Mouse (Mus musculus) CH12.LX (cell line): ENCODE measurements around the gene Angel1. TPM values are rescaled to one million over a fixed set of nuclear protein-coding genes. Genes with fewer than 3 reads are reported as not detected.

Experiments used
- DNase-seq: peaks from one replicate; pipeline ENCODE4 v3.0.0-alpha.2; 2013; ENCODE audit errors: extremely low read depth
- H3K27ac ChIP-seq: 2 replicates; pipeline ENCODE4 v1.5.1; 2012; ENCODE audit warnings: low read depth, mild to moderate bottlenecking, control low read depth, moderate library complexity; ENCODE audit not compliant: insufficient read depth
- H3K27me3 ChIP-seq: replicated peaks from 2 replicates; pipeline ENCODE3; 2012; ENCODE audit warnings: inconsistent platforms
- H3K36me3 ChIP-seq, 2 experiments: replicated peaks in 1 of 2; 2 replicates each; pipeline versions ENCODE3 to v1.6.1; 2012; ENCODE audit warnings: inconsistent platforms in 1 of 2, low read length in 1 of 2, mild to moderate bottlenecking in 1 of 2, mixed read lengths in 1 of 2, moderate library complexity in 1 of 2; ENCODE audit not compliant: control insufficient read depth in 1 of 2, insufficient read depth in 1 of 2
- H3K4me1 ChIP-seq, 2 experiments: 2 replicates each; pipeline ENCODE4 v1.6.1; 2012; ENCODE audit warnings: inconsistent platforms in 1 of 2, moderate library complexity in 1 of 2; ENCODE audit not compliant: insufficient read depth in 2 of 2, control insufficient read depth in 1 of 2
- H3K4me2 ChIP-seq: 2 replicates; pipeline ENCODE4 v1.6.1; 2012; ENCODE audit warnings: low read depth, mild to moderate bottlenecking, control low read depth; ENCODE audit not compliant: poor library complexity, insufficient read depth, severe bottlenecking
- H3K4me3 ChIP-seq, 3 experiments: fragments of 150-350 bp in 1 of 3; sonication (generic) in 1 of 3; replicated peaks in 1 of 3; 2 replicates each; pipeline versions ENCODE3 to v1.5.1; 2011 to 2012; ENCODE audit warnings: low read depth in 2 of 3, low read length in 2 of 3, mild to moderate bottlenecking in 2 of 3, moderate library complexity in 2 of 3, control low read depth in 1 of 3, improper control_type of control experiment in 1 of 3, inconsistent platforms in 1 of 3, mixed read lengths in 1 of 3; ENCODE audit not compliant: poor library complexity in 1 of 3
- H3K79me2 ChIP-seq: replicated peaks from 2 replicates; pipeline ENCODE4 v1.6.1; 2012; ENCODE audit warnings: mild to moderate bottlenecking, moderate library complexity; ENCODE audit not compliant: control insufficient read depth, poor library complexity, insufficient read depth, severe bottlenecking; ENCODE audit errors: extremely low read depth
- H3K9ac ChIP-seq: 2 replicates; pipeline ENCODE4 v1.6.1; 2012; ENCODE audit warnings: low read depth, mild to moderate bottlenecking, control low read depth, moderate library complexity; ENCODE audit not compliant: insufficient read depth
- H3K9me3 ChIP-seq: replicated peaks from 2 replicates; pipeline ENCODE3; 2012; ENCODE audit warnings: low read length, inconsistent platforms, mixed read lengths
- CHD2 ChIP-seq: IDR thresholded peaks from 2 replicates; pipeline ENCODE4 v1.6.1; 2011; ENCODE audit warnings: low read length, improper control_type of control experiment
- CTCF ChIP-seq, 2 experiments: IDR thresholded peaks in 1 of 2; conservative IDR thresholded peaks in 1 of 2; 2 replicates each; pipeline ENCODE4 v1.5.1; 2011 to 2012; ENCODE audit warnings: low read depth in 2 of 2, low read length in 2 of 2, improper control_type of control experiment in 1 of 2, inconsistent platforms in 1 of 2, mild to moderate bottlenecking in 1 of 2, moderate library complexity in 1 of 2
- ELF1 ChIP-seq: IDR thresholded peaks from 2 replicates; pipeline ENCODE4 v1.6.1; 2014; ENCODE audit warnings: low read depth, mild to moderate bottlenecking, inconsistent platforms, low read length, improper control_type of control experiment
- EP300 ChIP-seq: IDR thresholded peaks from 2 replicates; pipeline ENCODE4 v1.6.1; 2011; ENCODE audit warnings: low read length, improper control_type of control experiment
- ETS1 ChIP-seq: conservative IDR thresholded peaks from 2 replicates; pipeline ENCODE4 v1.6.1; 2012; ENCODE audit warnings: low read depth, mild to moderate bottlenecking, inconsistent platforms, low read length, improper control_type of control experiment, moderate library complexity
- GABPA ChIP-seq: IDR thresholded peaks from 2 replicates; pipeline ENCODE4 v1.6.1; 2012; ENCODE audit warnings: low read depth, low read length, improper control_type of control experiment, inconsistent platforms; ENCODE audit not compliant: insufficient replicate concordance
- HCFC1 ChIP-seq: IDR thresholded peaks from 2 replicates; pipeline ENCODE4 v1.6.1; 2012; ENCODE audit warnings: low read depth, mild to moderate bottlenecking, inconsistent platforms, low read length, improper control_type of control experiment
- IRF4 ChIP-seq: IDR thresholded peaks from 2 replicates; pipeline ENCODE4 v1.6.1; 2014; ENCODE audit warnings: low read depth, mild to moderate bottlenecking, inconsistent platforms, low read length, improper control_type of control experiment
- JUN ChIP-seq: IDR thresholded peaks from 2 replicates; pipeline ENCODE4 v1.6.1; 2011; ENCODE audit warnings: low read depth, mild to moderate bottlenecking, low read length, improper control_type of control experiment, moderate library complexity; ENCODE audit not compliant: insufficient read depth
- JUND ChIP-seq: conservative IDR thresholded peaks from 2 replicates; pipeline ENCODE4 v1.6.1; 2011; ENCODE audit warnings: low read depth, low read length, improper control_type of control experiment
- KAT2A ChIP-seq: IDR thresholded peaks from 2 replicates; pipeline ENCODE4 v1.6.1; 2012; ENCODE audit warnings: low read length, improper control_type of control experiment, inconsistent platforms; ENCODE audit not compliant: insufficient replicate concordance
- MAX ChIP-seq: IDR thresholded peaks from 2 replicates; pipeline ENCODE4 v1.6.1; 2011; ENCODE audit warnings: low read length, improper control_type of control experiment
- MAZ ChIP-seq: IDR thresholded peaks from 2 replicates; pipeline ENCODE4 v1.6.1; 2012; ENCODE audit warnings: low read depth, mild to moderate bottlenecking, inconsistent platforms, low read length, improper control_type of control experiment, moderate library complexity
- NELFE ChIP-seq: IDR thresholded peaks from 2 replicates; pipeline ENCODE4 v1.6.1; 2011; ENCODE audit warnings: low read depth, low read length, improper control_type of control experiment
- NRF1 ChIP-seq: IDR thresholded peaks from 2 replicates; pipeline ENCODE4 v1.6.1; 2014; ENCODE audit warnings: low read depth, mild to moderate bottlenecking, inconsistent platforms, low read length, improper control_type of control experiment, moderate library complexity
- PAX5 ChIP-seq: IDR thresholded peaks from 2 replicates; pipeline ENCODE4 v1.6.1; 2012; ENCODE audit warnings: low read length, inconsistent platforms, mixed read lengths
- RAD21 ChIP-seq: IDR thresholded peaks from 2 replicates; pipeline ENCODE4 v1.6.1; 2011; ENCODE audit warnings: low read depth, mild to moderate bottlenecking, low read length, improper control_type of control experiment, moderate library complexity
- SIN3A ChIP-seq: IDR thresholded peaks from 2 replicates; pipeline ENCODE4 v1.6.1; 2012; ENCODE audit warnings: low read length, improper control_type of control experiment, inconsistent platforms
- SMC3 ChIP-seq: IDR thresholded peaks from 2 replicates; pipeline ENCODE4 v1.6.1; 2011; ENCODE audit warnings: low read depth, low read length, improper control_type of control experiment
- TCF12 ChIP-seq: IDR thresholded peaks from 2 replicates; pipeline ENCODE4 v1.6.1; 2014; ENCODE audit warnings: low read depth, mild to moderate bottlenecking, inconsistent platforms, low read length, improper control_type of control experiment
- UBTF ChIP-seq: IDR thresholded peaks from 2 replicates; pipeline ENCODE4 v1.6.1; 2012; ENCODE audit warnings: low read depth, mild to moderate bottlenecking, inconsistent platforms, low read length, improper control_type of control experiment, moderate library complexity
- USF2 ChIP-seq: conservative IDR thresholded peaks from 2 replicates; pipeline ENCODE4 v1.6.1; 2011; ENCODE audit warnings: low read depth, low read length, improper control_type of control experiment
- ZKSCAN1 ChIP-seq: IDR thresholded peaks from 2 replicates; pipeline ENCODE4 v1.6.1; 2012; ENCODE audit warnings: low read depth, inconsistent platforms, low read length, improper control_type of control experiment, borderline replicate concordance
- ZMIZ1 ChIP-seq: IDR thresholded peaks from 2 replicates; pipeline ENCODE4 v1.6.1; 2012; ENCODE audit warnings: low read depth, mild to moderate bottlenecking, inconsistent platforms, low read length, improper control_type of control experiment
- dilution Hi-C: fragments of 300-500 bp; cut with MboI; formaldehyde crosslinking; loops from 2 replicates; pipeline ENCODE4 v1.14.3; 2020; ENCODE audit warnings: low sequenced_read_pairs; ENCODE audit not compliant: extremely low pct_unique_long_range_greater_than_20kb, extremely low pct_ligation_motif_present
- in situ Hi-C: fragments of 300-500 bp; cut with MboI; formaldehyde crosslinking; loops from 3 replicates; pipeline ENCODE4 v1.14.3; 2019; ENCODE audit warnings: low sequenced_read_pairs, low pct_ligation_motif_present, low pct_unique_long_range_greater_than_20kb, mixed read lengths
- polyA plus RNA-seq: library from polyadenylated mRNA; unstranded; fragments of >175 nt; gene quantifications from 2 replicates; pipeline ENCODE4 v1.2.1, GENCODE M21; 2012; ENCODE audit warnings: low read depth; ENCODE audit not compliant: insufficient read length
- total RNA-seq, 2 experiments: library from RNA; depleted of rRNA; stranded (reverse); fragments of 300-350 nt in 1 of 2; fragments of >200 nt in 1 of 2; gene quantifications; 2 replicates each; pipeline ENCODE4 v1.2.3; 2012 to 2014

The Angel1 gene
- total and polyA plus RNA-seq, 3 experiments: 1.0 to 9.3 (median 2.9) TPM

- dilution Hi-C loops: no loop called here
These were observed 34.8 kb upstream of the Angel1 start for GRCm38 (mm10) chr12:86761036-86761435.

GRCm38 (mm10) chr12:86734319-86734810 lies 8.1 kb upstream of the Angel1 start, which contains the start of gene Lrrc74a:
Gene Lrrc74a, plus strand, starts transcription at chr12:86734369.
- TF ChIP-seq PAX5: no peak
- TF ChIP-seq ELF1: no peak
- no peak for TF ChIP-seq ZKSCAN1
- TF ChIP-seq RAD21: no peak
- TF ChIP-seq KAT2A: no peak
- no peak for TF ChIP-seq JUN
- TF ChIP-seq GABPA: no peak
- no peak for TF ChIP-seq ETS1
- TF ChIP-seq SIN3A: no peak
- TF ChIP-seq EP300: no peak
- no peak for TF ChIP-seq MAZ
- TF ChIP-seq USF2: no peak
- TF ChIP-seq ZMIZ1: no peak
- TF ChIP-seq IRF4: no peak
- TF ChIP-seq, all 38 proteins: peak for 0
- peaks cover 16% of the 10 kb centered on the region for H3K27me3 ChIP-seq
- H3K79me2 ChIP-seq: no peaks in the 10 kb centered on the region
- peaks cover 0 to 5% of the 10 kb centered on the region in 2 experiments; a peak in 1 of 4 replicates for H3K4me1 ChIP-seq
- no peaks in the 10 kb centered on the region for H3K36me3 ChIP-seq
- no peak within 1 kb of the TSS for H3K4me3 ChIP-seq
- no peaks in the 10 kb centered on the region for H3K9me3 ChIP-seq
- dilution Hi-C loops (no loop called here), in situ Hi-C loops (no loop called here)
- DNase-seq: no peak
- H3K27ac ChIP-seq: no peak within 1 kb of the TSS
- H3K9ac ChIP-seq: no peak within 1 kb of the TSS
- no peak within 1 kb of the TSS for H3K4me2 ChIP-seq

More at GRCm38 (mm10) chr12:86761036-86761435, 34.8 kb upstream of the Angel1 start:
- no peak for TF ChIP-seq NELFE
- no peak for TF ChIP-seq MAX
- no peak for TF ChIP-seq HCFC1
- no peak for TF ChIP-seq MAZ
- TF ChIP-seq ZMIZ1: no peak
- TF ChIP-seq ZKSCAN1: no peak
- TF ChIP-seq JUND: no peak
- no peak for TF ChIP-seq UBTF
- no peak for TF ChIP-seq NRF1
- no peak for TF ChIP-seq CTCF (conservative IDR thresholded peaks at IDR 0.05 in 1 of 2, IDR thresholded peaks at IDR 0.05 in 1 of 2; ENCODE audit: low read depth in 2 of 2, low read length in 2 of 2)
- no peak for TF ChIP-seq SMC3
- TF ChIP-seq SIN3A: no peak
- no peak for TF ChIP-seq ELF1
- no peak for TF ChIP-seq CHD2
- TF ChIP-seq TCF12: no peak
- in situ Hi-C loops: no loop called here
- no peak for DNase-seq
- Histone ChIP-seq H3K27me3 (peaks cover 19% of the 10 kb centered on the region), H3K4me1 (no peaks in the 10 kb centered on the region), H3K79me2 (no peaks in the 10 kb centered on the region), H3K27ac (no peak overlapping the region), H3K36me3 (no peaks in the 10 kb centered on the region), H3K4me3 (no peak overlapping the region), H3K9me3 (no peaks in the 10 kb centered on the region), H3K4me2 (no peak overlapping the region), H3K9ac (no peak overlapping the region)
